8 mouse cellular contexts compared by ENCODE assay signal in genomic region chr8:83165235-83165930, GRCm38 (mm10). TPM values are rescaled to one million over a fixed set of nuclear protein-coding genes. Genes with fewer than 3 reads are reported as not detected.
DNase-seq lines count a peak whose midpoint lies in the region; ATAC-seq and TF ChIP-seq lines count a peak whose summit lies in the region.

Gene Tbc1d9 (plus strand): TSS chr8:83165352.

- H3K9me3 ChIP-seq in erythroblast, embryonic 14.5 days (ENCODE audit: control insufficient read depth, low read length), result peaks cover 3% of the 10 kb centered on the region; the same call in 1 of the 2 replicates
- no peaks in the 10 kb centered on the region for H3K9me3 ChIP-seq in heart, embryonic 11.5 days (replicated peaks; ENCODE audit: control insufficient read depth, low read length)
- H3K9me3 ChIP-seq in kidney, embryonic 14.5 days (ENCODE audit: control insufficient read depth, low read length), result no peaks in the 10 kb centered on the region
- H3K9me3 ChIP-seq in limb, embryonic 14.5 days (ENCODE audit: control insufficient read depth, low read length), result no peaks in the 10 kb centered on the region
- no peaks in the 10 kb centered on the region for H3K9me3 ChIP-seq in midbrain, embryonic 14.5 days (ENCODE audit: control insufficient read depth, low read length)

- H3K27ac ChIP-seq in heart, embryonic 11.5 days (ENCODE audit: low read depth, low read length), result peak within 1 kb of the TSS; percentile 43
- peak within 1 kb of the TSS; percentile 68 for H3K27ac ChIP-seq in kidney, embryonic 14.5 days (ENCODE audit: low read depth, low read length)
- H3K27ac ChIP-seq in limb, embryonic 14.5 days (replicated peaks; ENCODE audit: low read depth, low read length), result peak within 1 kb of the TSS; percentile 48
- peak within 1 kb of the TSS; percentile 96 for H3K27ac ChIP-seq in midbrain, embryonic 14.5 days (replicated peaks; ENCODE audit: low read depth, low read length)

- peak within 1 kb of the TSS; percentile 78 for H3K9ac ChIP-seq in heart, embryonic 11.5 days (ENCODE audit: low read depth, low read length)
- H3K9ac ChIP-seq in kidney, embryonic 14.5 days (ENCODE audit: low read depth, low read length), result peak within 1 kb of the TSS; percentile 76
- H3K9ac ChIP-seq in limb, embryonic 14.5 days (ENCODE audit: low read depth, low read length, severe bottlenecking), result peak within 1 kb of the TSS; percentile 72
- H3K9ac ChIP-seq in midbrain, embryonic 14.5 days (replicated peaks; ENCODE audit: low read length), result peak within 1 kb of the TSS; percentile 99

- DNase-seq in fibroblast of lung, adult 2 months (ENCODE audit: low read depth), result peak; percentile 6
- DNase-seq in limb, embryonic 14.5 days (ENCODE audit: low spot score), result peak; percentile 62
- peak; percentile 87 for DNase-seq in midbrain, embryonic 14.5 days
- peak; percentile 7 to 38 for DNase-seq in spleen, postnatal 10 days (ENCODE audit: low spot score in 2 of 2)

- TF ChIP-seq POLR2A in limb, embryonic 14.5 days (IDR thresholded peaks at IDR 0.05; ENCODE audit: borderline replicate concordance, extremely low read depth, insufficient read depth, insufficient read length), result 0 out of 2 replicates have a peak, but pooled peaks have one; percentile 23

- ATAC-seq in erythroblast, adult 5-6 weeks (replicated peaks; ENCODE audit: low FRiP score, poor library complexity, severe bottlenecking), result no peak
- peak; percentile 89 for ATAC-seq in heart, embryonic 11.5 days (replicated peaks; ENCODE audit: insufficient number of reproducible peaks, low FRiP score, low TSS enrichment)
- ATAC-seq in kidney, embryonic 14.5 days (ENCODE audit: low FRiP score, low TSS enrichment), result peak; percentile 94
- peak; percentile 81 for ATAC-seq in limb, embryonic 14.5 days (ENCODE audit: low FRiP score, low read depth)
- ATAC-seq in midbrain, embryonic 14.5 days (ENCODE audit: low FRiP score, low TSS enrichment), result peak; percentile 88

- H3K4me3 ChIP-seq in erythroblast, embryonic 14.5 days (replicated peaks), result peak within 1 kb of the TSS; percentile 52
- peak within 1 kb of the TSS; percentile 66 for H3K4me3 ChIP-seq in heart, embryonic 11.5 days (ENCODE audit: low read depth, low read length)
- peak within 1 kb of the TSS; percentile 72 for H3K4me3 ChIP-seq in kidney, embryonic 14.5 days (ENCODE audit: low read length)
- peak within 1 kb of the TSS; percentile 62 for H3K4me3 ChIP-seq in limb, embryonic 14.5 days (replicated peaks; ENCODE audit: low read length)
- peak within 1 kb of the TSS; percentile 89 for H3K4me3 ChIP-seq in midbrain, embryonic 14.5 days (replicated peaks; ENCODE audit: low read depth, low read length)

- H3K4me1 ChIP-seq in erythroblast, embryonic 14.5 days (ENCODE audit: control insufficient read depth), result peaks cover 3% of the 10 kb centered on the region; the same call in 1 of the 2 replicates
- H3K4me1 ChIP-seq in heart, embryonic 11.5 days (ENCODE audit: control insufficient read depth, insufficient read depth, low read length), result peaks cover 4% of the 10 kb centered on the region; the same call in 1 of the 2 replicates
- no peaks in the 10 kb centered on the region for H3K4me1 ChIP-seq in kidney, embryonic 14.5 days (ENCODE audit: control insufficient read depth, insufficient read depth, low read length)
- 0 out of 2 replicates have a peak, but pooled peaks cover 4% of the 10 kb centered on the region for H3K4me1 ChIP-seq in limb, embryonic 14.5 days (ENCODE audit: control insufficient read depth, insufficient read depth, low read length)
- H3K4me1 ChIP-seq in midbrain, embryonic 14.5 days (ENCODE audit: control insufficient read depth, insufficient read depth, low read length), result peaks cover 25% of the 10 kb centered on the region

- WGBS in heart, embryonic 11.5 days (ENCODE audit: insufficient replicate concordance), result under 1% methylated on average over 53 of the region's 63 CpGs
- WGBS in kidney, embryonic 14.5 days, result under 1% methylated on average over 57 of the region's 63 CpGs
- 0% methylated on average over 46 of the region's 63 CpGs for WGBS in limb, embryonic 14.5 days
- WGBS in midbrain, embryonic 14.5 days, result under 1% methylated on average over 63 of the region's 63 CpGs

- peaks cover 48% of the 10 kb centered on the region for H3K27me3 ChIP-seq in erythroblast, embryonic 14.5 days (ENCODE audit: control insufficient read depth)
- H3K27me3 ChIP-seq in heart, embryonic 11.5 days (ENCODE audit: control insufficient read depth, insufficient read depth, low read length), result peaks cover 4% of the 10 kb centered on the region; the same call in 1 of the 2 replicates
- no peaks in the 10 kb centered on the region for H3K27me3 ChIP-seq in kidney, embryonic 14.5 days (ENCODE audit: control insufficient read depth, insufficient read depth, low read length)
- H3K27me3 ChIP-seq in limb, embryonic 14.5 days (ENCODE audit: control insufficient read depth, insufficient read depth, low read length), result no peaks in the 10 kb centered on the region
- H3K27me3 ChIP-seq in midbrain, embryonic 14.5 days (ENCODE audit: control insufficient read depth, insufficient read depth, low read length), result no peaks in the 10 kb centered on the region

- H3K36me3 ChIP-seq in erythroblast, embryonic 14.5 days (ENCODE audit: control insufficient read depth), result no peaks in the 10 kb centered on the region
- H3K36me3 ChIP-seq in heart, embryonic 11.5 days (ENCODE audit: control insufficient read depth, insufficient read depth, low read length), result no peaks in the 10 kb centered on the region
- H3K36me3 ChIP-seq in kidney, embryonic 14.5 days (ENCODE audit: control insufficient read depth, insufficient read depth, low read length), result no peaks in the 10 kb centered on the region
- no peaks in the 10 kb centered on the region for H3K36me3 ChIP-seq in limb, embryonic 14.5 days (ENCODE audit: control insufficient read depth, insufficient read depth, low read length)
- no peaks in the 10 kb centered on the region for H3K36me3 ChIP-seq in midbrain, embryonic 14.5 days (ENCODE audit: control insufficient read depth, insufficient read depth, low read length)

- H3K4me2 ChIP-seq in heart, embryonic 11.5 days, result peak within 1 kb of the TSS; percentile 93
- peak within 1 kb of the TSS; percentile 81 for H3K4me2 ChIP-seq in kidney, embryonic 14.5 days (replicated peaks; ENCODE audit: low read depth, low read length)
- H3K4me2 ChIP-seq in limb, embryonic 14.5 days (replicated peaks; ENCODE audit: low read depth, low read length, severe bottlenecking), result peak within 1 kb of the TSS; percentile 89
- H3K4me2 ChIP-seq in midbrain, embryonic 14.5 days (ENCODE audit: low read length), result peak within 1 kb of the TSS; percentile 67

RNA-seq across cellular contexts. Expression of gene Tbc1d9, which starts in this region (rescaled TPM):
- polyA plus RNA-seq in erythroblast, embryonic 14.5 days (2012), result not detected in 2 replicates
- 2.5 and 2.7 TPM in 2 replicates for total RNA-seq in erythroblast, adult 5-6 weeks (2015; ENCODE audit: low replicate concordance)
- total RNA-seq in erythroblast, adult 5-6 weeks (2017; ENCODE audit: low replicate concordance), result 2.0 and 2.6 TPM in 2 replicates
- polyA plus RNA-seq in heart, embryonic 11.5 days (2014; fragmentation: Nextera tagmentation; extraction: Ambion mirVana), result 1.2 and 1.3 TPM in 2 replicates
- 1.5 and 3.4 TPM in 2 replicates for polyA plus RNA-seq in kidney, embryonic 14.5 days (2014; fragmentation: Nextera tagmentation; extraction: Ambion mirVana)
- polyA plus RNA-seq in limb, embryonic 14.5 days (2012; rRNA removed), result 5.2 and 5.7 TPM in 2 replicates
- 1.3 and 1.9 TPM in 2 replicates for polyA plus RNA-seq in limb, embryonic 14.5 days (2014; fragmentation: Nextera tagmentation; extraction: Ambion mirVana)
- 21.7 and 22.1 TPM in 2 replicates for polyA plus RNA-seq in midbrain, embryonic 14.5 days (2014; fragmentation: Nextera tagmentation; extraction: Ambion mirVana)

Comparison
In these comparisons a context has a peak if more than half of its experiments do, and no peak if none do; other contexts are left out.
1. DNase-seq: peak in every context shown above with its lines; median percentile 87 in midbrain, embryonic 14.5 days; 62 in limb, embryonic 14.5 days; 22 in spleen, postnatal 10 days; 6 in fibroblast of lung, adult 2 months.
2. H3K27ac ChIP-seq: peak in every context shown above with its lines; median percentile 96 in midbrain, embryonic 14.5 days; 68 in kidney, embryonic 14.5 days; 48 in limb, embryonic 14.5 days; 43 in heart, embryonic 11.5 days.